16 mouse cellular contexts compared by ENCODE assay signal in genomic region chr7:64855976-64856375, GRCm38 (mm10). TPM values are rescaled to one million over a fixed set of nuclear protein-coding genes. Genes with fewer than 3 reads are reported as not detected.
DNase-seq lines count a peak whose midpoint lies in the region; ATAC-seq and TF ChIP-seq lines count a peak whose summit lies in the region.
"Had no signal": no experiment of that assay in that cellular context is flagged by ENCODE, and none has a peak within 500 bp of the region (broad histone marks: within the 10 kb centered on the region; RNA-seq: fewer than 3 reads in every experiment).

No protein-coding gene starts in this region.

- peak overlapping the region; percentile 42 for H3K4me2 ChIP-seq in limb, embryonic 14.5 days (replicated peaks; ENCODE audit: low read depth, low read length, severe bottlenecking)

- no peak for TF ChIP-seq CTCF in layer of hippocampus, adult 2 months (conservative IDR thresholded peaks at IDR 0.05)

- ATAC-seq in limb, embryonic 14.5 days (ENCODE audit: low FRiP score, low read depth): peak; percentile 35; the same call in 1 of the 2 replicates

- H3K27me3 ChIP-seq in limb, embryonic 14.5 days (ENCODE audit: control insufficient read depth, insufficient read depth, low read length): no peaks in the 10 kb centered on the region

- 26% methylated on average over 15 of the region's 15 CpGs for WGBS in limb, embryonic 14.5 days

- peaks cover 6% of the 10 kb centered on the region; the same call in 1 of the 2 replicates for H3K4me1 ChIP-seq in limb, embryonic 14.5 days (ENCODE audit: control insufficient read depth, insufficient read depth, low read length)

- no peak for DNase-seq in layer of hippocampus, adult 2 months (ENCODE audit: low spot score in 2 of 2)
- DNase-seq in layer of hippocampus, postnatal 14 days (ENCODE audit: low spot score in 2 of 2): no peak
- peak; percentile 79 for DNase-seq in brain, adult 2 months (ENCODE audit: low read depth, low spot score)
- DNase-seq in cerebellum, postnatal 14 days: peak; percentile 74 to 81
- DNase-seq in limb, embryonic 14.5 days (ENCODE audit: low spot score): no peak
- DNase-seq in c-Kit-positive CD71-positive TER-119-positive erythroid progenitor cells, embryonic 14.5 days (ENCODE audit: low spot score): no peak
- no peak for DNase-seq in gastrocnemius, adult 8-10 months (ENCODE audit: low spot score in 2 of 2)
- DNase-seq in thymus, adult 18-20 months: no peak
- DNase-seq: adrenal gland, adult 2 months; embryo, embryonic 11 days; gastrocnemius, postnatal 25 days; heart, postnatal 14 days; kidney, postnatal 10 days; lung, postnatal 4 days; thymus, postnatal 25 days had no signal

- H3K9ac ChIP-seq in limb, embryonic 14.5 days (ENCODE audit: low read depth, low read length, severe bottlenecking): peak overlapping the region; percentile 31; the same call in 1 of the 2 replicates

- H3K36me3 ChIP-seq in limb, embryonic 14.5 days (ENCODE audit: control insufficient read depth, insufficient read depth, low read length): no peaks in the 10 kb centered on the region
- H3K36me3 ChIP-seq: G1E had no signal

- H3K27ac ChIP-seq in layer of hippocampus, adult 2 months: peak overlapping the region; percentile 77
- no peak overlapping the region for H3K27ac ChIP-seq in limb, embryonic 14.5 days (replicated peaks; ENCODE audit: low read depth, low read length)

- H3K9me3 ChIP-seq in limb, embryonic 14.5 days (ENCODE audit: control insufficient read depth, low read length): no peaks in the 10 kb centered on the region
- H3K9me3 ChIP-seq: G1E had no signal

- peak overlapping the region; percentile 46 for H3K4me3 ChIP-seq in layer of hippocampus, adult 2 months
- H3K4me3 ChIP-seq in limb, embryonic 14.5 days (replicated peaks; ENCODE audit: low read length): peak overlapping the region; percentile 22

- no peak for TF ChIP-seq POLR2A in limb, embryonic 14.5 days (IDR thresholded peaks at IDR 0.05; ENCODE audit: borderline replicate concordance, extremely low read depth, insufficient read depth, insufficient read length)

RNA-seq across cellular contexts. Expression of gene Nsmce3, which starts 16.8 kb away (rescaled TPM):
- 10 to 100 TPM; 16.8 to 19.0 TPM for total RNA-seq in layer of hippocampus, adult 2 months (2021)
- 10 to 100 TPM; 18.1 to 20.7 TPM for total RNA-seq in layer of hippocampus, postnatal 14 days (2021)
- 7.1 and 8.0 TPM in 2 replicates for polyA plus RNA-seq in limb, embryonic 14.5 days (2012; rRNA removed)
- polyA plus RNA-seq in limb, embryonic 14.5 days (2014; fragmentation: Nextera tagmentation; extraction: Ambion mirVana): 11.3 and 12.4 TPM in 2 replicates
- 1 to 10 TPM; 2.3 to 2.9 (median 2.6) TPM for total RNA-seq in gastrocnemius, adult 8-10 months (2022)

Comparison
In these comparisons a context has a peak if more than half of its experiments do, and no peak if none do; other contexts are left out.
1. DNase-seq: peak in brain, adult 2 months (single experiment) and cerebellum, postnatal 14 days (2 of 2); none in layer of hippocampus, adult 2 months (0 of 2), layer of hippocampus, postnatal 14 days (0 of 2), limb, embryonic 14.5 days (single experiment), c-Kit-positive CD71-positive TER-119-positive erythroid progenitor cells, embryonic 14.5 days (single experiment), gastrocnemius, adult 8-10 months (0 of 2) and thymus, adult 18-20 months (0 of 2).
2. RNA of gene Nsmce3, which starts 16.8 kb away (total RNA-seq): 18.1 to 20.7 TPM in layer of hippocampus, postnatal 14 days and 16.8 to 19.0 TPM in layer of hippocampus, adult 2 months; 2.3 to 2.9 TPM in gastrocnemius, adult 8-10 months; every median in the first group is over 4 times any median in the second.